Mouse (Mus musculus) E14TG2a.4 (cell line): ENCODE results near the gene Atxn1.

Experiments used
- CTCF ChIP-seq: conservative IDR thresholded peaks from 2 replicates; pipeline ENCODE4 v1.5.1; 2014; ENCODE audit warnings: low read length
- NANOG ChIP-seq: IDR thresholded peaks from 2 replicates; pipeline ENCODE4 v1.6.1; 2014; ENCODE audit warnings: borderline replicate concordance, low read length, mixed read lengths
- POU5F1 ChIP-seq: IDR thresholded peaks from 2 replicates; pipeline ENCODE4 v1.6.1; 2014; ENCODE audit warnings: low read length, borderline replicate concordance

GRCm38 (mm10) chr13:45910348-45910747, 54.5 kb downstream of the Atxn1 start:
- TF ChIP-seq CTCF (no peak), POU5F1 (no peak), NANOG (no peak)
